Mouse (Mus musculus) liver, embryonic 14.5 days (tissue): ENCODE data around the gene Vps26c. TPM values are rescaled to one million over a fixed set of nuclear protein-coding genes. Genes with fewer than 3 reads are reported as not detected.

Experiments
- ATAC-seq: fragments of 200-750 bp; cut with Nextera tagmentation; 2 replicates; pipeline ENCODE4 v1.8.0; 2017; ENCODE audit warnings: moderate number of reproducible peaks, mild to moderate bottlenecking, moderate library complexity; ENCODE audit not compliant: insufficient read depth
- DNase-seq, 3 experiments: peaks; one replicate each; pipeline ENCODE4 v3.0.0-alpha.2; 2012 to 2013; ENCODE audit warnings: low read depth in 3 of 3, low spot score in 3 of 3
- H3K27ac ChIP-seq: fragments of 300-500 bp; sonication (generic); 2 replicates; pipeline ENCODE4 v1.5.1; 2014; ENCODE audit warnings: moderate library complexity, mild to moderate bottlenecking, control low read depth, inconsistent platforms
- H3K27me3 ChIP-seq: fragments of 300-500 bp; sonication (generic); 2 replicates; pipeline ENCODE4 v1.6.1; 2014; ENCODE audit warnings: mild to moderate bottlenecking, low read length, moderate library complexity; ENCODE audit not compliant: control insufficient read depth, insufficient read depth
- H3K36me3 ChIP-seq: fragments of 300-500 bp; sonication (generic); replicated peaks from 2 replicates; pipeline ENCODE4 v1.6.1; 2014; ENCODE audit warnings: low read depth; ENCODE audit not compliant: control insufficient read depth, insufficient read depth
- H3K4me1 ChIP-seq, 2 experiments: fragments of 200-500 bp in 1 of 2; fragments of 300-500 bp in 1 of 2; sonication (generic) in 1 of 2; replicated peaks; 2 replicates each; pipeline ENCODE4 v1.6.1; 2012 to 2014; ENCODE audit warnings: antibody characterized with exemption in 1 of 2, inconsistent platforms in 1 of 2, low read length in 1 of 2; ENCODE audit not compliant: control insufficient read depth in 2 of 2, insufficient read depth in 2 of 2
- H3K4me2 ChIP-seq: fragments of 300-500 bp; sonication (generic); 2 replicates; pipeline ENCODE4 v1.6.1; 2014; ENCODE audit warnings: low read depth, mild to moderate bottlenecking, control low read depth, moderate library complexity
- H3K4me3 ChIP-seq, 2 experiments: fragments of 200-500 bp in 1 of 2; fragments of 300-500 bp in 1 of 2; sonication (generic) in 1 of 2; 2 replicates each; pipeline ENCODE4 v1.5.1; 2012 to 2014; ENCODE audit warnings: low read depth in 2 of 2, low read length in 2 of 2, mild to moderate bottlenecking in 2 of 2, control low read depth in 1 of 2, inconsistent platforms in 1 of 2, moderate library complexity in 1 of 2; ENCODE audit not compliant: insufficient read depth in 1 of 2
- H3K9ac ChIP-seq: fragments of 300-500 bp; sonication (generic); replicated peaks from 2 replicates; pipeline ENCODE4 v1.6.1; 2014; ENCODE audit warnings: mild to moderate bottlenecking, control low read depth, moderate library complexity
- H3K9me3 ChIP-seq: fragments of 300-500 bp; sonication (generic); 2 replicates; pipeline ENCODE4 v1.6.1; 2016; ENCODE audit warnings: low read length, mixed read lengths; ENCODE audit not compliant: control insufficient read depth
- CTCF ChIP-seq: IDR thresholded peaks from 2 replicates; pipeline ENCODE4 v1.5.1; 2016; ENCODE audit warnings: antibody characterized with exemption, low read depth, control low read depth
- EP300 ChIP-seq: IDR thresholded peaks from 2 replicates; pipeline ENCODE4 v1.6.1; 2016; ENCODE audit warnings: antibody characterized with exemption, low read depth
- WGBS: fragments of 180-500 bp; shearing (Covaris S2); extraction: QIAGEN DNeasy Blood & Tissue Kit; methylation state at CpG from one replicate; pipeline ENCODE4 v1.1.7; 2014; ENCODE audit not compliant: insufficient replicate concordance; 5-methylcytosine and 5-hydroxymethylcytosine counted together
- polyA plus RNA-seq, 2 experiments: library from polyadenylated mRNA; depleted of rRNA in 1 of 2; stranded (reverse) in 1 of 2; unstranded in 1 of 2; fragments of >200 nt; fragmentation: Nextera tagmentation in 1 of 2; extraction: Ambion mirVana in 1 of 2; gene quantifications; 2 replicates each; pipeline versions ENCODE4 v1.2.1 to v1.2.3; 2012 to 2014

The Vps26c gene
- polyA plus RNA-seq, 2 experiments = 13.3 to 18.3 TPM

DNA sequence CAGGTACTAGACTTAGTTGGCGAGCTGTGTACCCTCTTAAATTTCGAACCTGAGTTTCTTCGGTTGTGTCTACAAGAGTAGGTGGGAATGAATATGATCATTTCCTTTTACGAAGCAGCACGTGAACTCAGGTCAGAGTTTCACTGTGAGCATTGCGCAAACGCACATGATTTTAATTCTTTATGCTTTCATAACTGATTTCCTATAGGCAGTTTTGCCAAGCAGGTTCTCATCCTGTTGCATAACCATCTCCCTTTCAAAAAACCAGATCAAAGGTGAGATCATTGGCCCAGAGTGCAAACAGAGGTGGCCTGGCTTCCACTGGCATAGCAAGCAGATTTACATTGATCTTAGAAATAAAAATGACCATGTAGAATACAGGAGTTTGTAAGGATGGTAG is 77.0 kb downstream of the Vps26c start:
- no peaks in the 10 kb centered on the region for H3K9me3 ChIP-seq
- no peak overlapping the region for H3K4me3 ChIP-seq
- 81% methylated on average over 7 of the region's 7 CpGs for WGBS
- no peak overlapping the region for H3K9ac ChIP-seq
- ATAC-seq (no peak), DNase-seq (no peak)
- H3K36me3 ChIP-seq = peaks cover 3% of the 10 kb centered on the region; the same call in 1 of the 2 replicates
- no peak overlapping the region for H3K4me2 ChIP-seq
- TF ChIP-seq CTCF (no peak), EP300 (0 out of 2 replicates have a peak, but pooled peaks have one; percentile 13)
- H3K27ac ChIP-seq = no peak overlapping the region
- no peaks in the 10 kb centered on the region for H3K27me3 ChIP-seq
- no peaks in the 10 kb centered on the region; a peak in 2 of 4 replicates for H3K4me1 ChIP-seq

DNA sequence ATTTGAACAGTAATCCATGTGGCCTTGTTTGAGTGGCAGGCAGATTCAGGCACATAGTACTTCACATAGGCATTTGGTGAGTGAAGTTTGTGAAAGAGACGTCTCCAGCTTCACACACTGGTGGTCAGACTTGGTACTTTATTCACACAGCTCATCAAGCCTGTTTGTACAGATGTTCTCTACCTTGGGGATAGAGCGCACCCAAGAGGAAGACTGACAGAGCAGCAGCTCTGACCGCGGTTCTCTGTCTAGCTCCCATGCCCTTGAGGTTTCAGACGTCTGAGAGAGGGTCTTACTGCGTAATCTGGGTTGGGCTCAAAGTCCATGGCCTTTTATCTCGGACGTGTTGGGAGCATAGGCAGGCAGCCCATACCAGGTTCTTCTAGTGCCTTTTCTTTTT is 77.5 kb downstream of the Vps26c start:
- Histone ChIP-seq H3K9me3 (no peaks in the 10 kb centered on the region), H3K27me3 (no peaks in the 10 kb centered on the region), H3K9ac (no peak overlapping the region), H3K27ac (no peak overlapping the region), H3K4me1 (no peaks in the 10 kb centered on the region; a peak in 2 of 4 replicates), H3K36me3 (peaks cover 3% of the 10 kb centered on the region; the same call in 1 of the 2 replicates), H3K4me2 (no peak overlapping the region), H3K4me3 (no peak overlapping the region)
- no peak for TF ChIP-seq EP300
- TF ChIP-seq CTCF = peak; percentile 32
- 70% methylated on average over 8 of the region's 8 CpGs for WGBS
- ATAC-seq (no peak), DNase-seq (no peak)

Other genes with a start within 250 kb of the Vps26c start
- 1.3 and 1.7 TPM in 2 replicates for gene Hlcs, start 213.3 kb downstream of the Vps26c start, polyA plus RNA-seq (2012; rRNA removed)
- 1.3 TPM in 2 replicates for gene Hlcs, start 213.3 kb downstream of the Vps26c start, polyA plus RNA-seq (2014; fragmentation: Nextera tagmentation; extraction: Ambion mirVana)
- 0.84 and 0.94 TPM in 2 replicates for gene Ripply3, start 198.4 kb downstream of the Vps26c start, polyA plus RNA-seq (2012; rRNA removed)
- gene Ripply3, start 198.4 kb downstream of the Vps26c start, polyA plus RNA-seq (2014; fragmentation: Nextera tagmentation; extraction: Ambion mirVana) = 1.5 and 1.6 TPM in 2 replicates
- gene Ttc3, start 156.2 kb downstream of the Vps26c start, polyA plus RNA-seq (2012; rRNA removed) = 6.3 and 9.2 TPM in 2 replicates
- 20.3 and 22.1 TPM in 2 replicates for gene Ttc3, start 156.2 kb downstream of the Vps26c start, polyA plus RNA-seq (2014; fragmentation: Nextera tagmentation; extraction: Ambion mirVana)
- 18.9 and 21.5 TPM in 2 replicates for gene Pigp, start 155.0 kb downstream of the Vps26c start, polyA plus RNA-seq (2012; rRNA removed)
- gene Pigp, start 155.0 kb downstream of the Vps26c start, polyA plus RNA-seq (2014; fragmentation: Nextera tagmentation; extraction: Ambion mirVana) = 49.9 and 55.1 TPM in 2 replicates
- gene Dyrk1a, start 43.2 kb upstream of the Vps26c start, polyA plus RNA-seq (2012; rRNA removed) = 7.5 and 9.2 TPM in 2 replicates
- 5.0 and 5.6 TPM in 2 replicates for gene Dyrk1a, start 43.2 kb upstream of the Vps26c start, polyA plus RNA-seq (2014; fragmentation: Nextera tagmentation; extraction: Ambion mirVana)